Mouse (Mus musculus): ENCODE results near the gene Runx2.

- TF ChIP-seq CTCF (IDR thresholded peaks at IDR 0.05; ENCODE audit: insufficient read depth, low read depth, low read length), result no peak
- no peak for TF ChIP-seq POLR2A (IDR thresholded peaks at IDR 0.05; ENCODE audit: insufficient read depth, low read depth, low read length)
Measured at GRCm38 (mm10) chr17:44460156-44460555, 354.4 kb downstream of the Runx2 start.

Data from olfactory bulb, adult 2 months (tissue).